8 mouse cellular contexts compared by ENCODE assay signal in the genomic region with DNA sequence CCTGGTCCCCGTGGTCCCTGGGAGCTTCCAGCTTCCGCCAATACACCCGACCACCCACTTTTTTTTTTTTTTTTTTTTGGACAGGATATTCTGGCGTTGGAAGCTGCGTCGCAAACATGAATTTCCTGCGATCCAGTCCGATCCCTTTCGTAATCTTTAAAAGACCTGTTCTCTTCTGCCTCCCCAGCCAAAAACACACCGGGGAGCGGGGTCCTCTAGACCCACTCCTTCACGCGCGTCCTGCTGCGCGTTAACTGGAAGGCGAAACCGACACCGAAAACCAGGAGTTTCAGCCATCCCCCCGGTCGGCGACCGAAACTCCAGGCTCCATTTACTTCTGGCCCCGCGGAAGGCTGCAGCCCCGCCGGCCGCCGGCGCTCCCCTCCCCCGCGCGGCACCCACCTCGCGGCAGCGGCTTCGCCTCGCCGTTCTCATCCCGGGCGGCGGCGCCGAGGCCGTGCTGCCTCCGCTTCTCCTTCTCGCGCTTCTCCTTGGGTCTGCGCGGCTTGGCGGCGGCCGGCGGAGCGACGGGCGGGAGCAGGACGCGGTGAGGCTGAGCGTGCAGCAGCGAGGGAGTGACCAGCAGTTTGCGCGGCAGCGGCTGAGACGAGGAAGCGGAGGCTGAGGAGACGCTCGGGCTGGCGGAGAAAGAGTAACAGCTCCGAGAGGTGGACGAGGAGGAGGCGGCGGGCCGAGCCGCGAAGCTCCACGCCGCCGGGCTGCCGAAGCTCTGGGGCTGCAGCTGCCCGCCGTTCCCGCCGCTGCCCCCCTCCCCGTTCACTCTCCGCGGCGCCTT. TPM values are rescaled to one million over a fixed set of nuclear protein-coding genes. Genes with fewer than 3 reads are reported as not detected.
DNase-seq lines count a peak whose midpoint lies in the region; ATAC-seq and TF ChIP-seq lines count a peak whose summit lies in the region.

No protein-coding gene starts in this region.

- peak; percentile 70 for ATAC-seq in hindbrain, embryonic 15.5 days (ENCODE audit: low FRiP score, low read depth)
- peak; percentile 67 for ATAC-seq in limb, embryonic 12.5 days (ENCODE audit: insufficient number of reproducible peaks, insufficient read depth, low FRiP score, low TSS enrichment, low read depth)
- peak; percentile 75 for ATAC-seq in midbrain, embryonic 11.5 days (ENCODE audit: low FRiP score)

- H3K9me3 ChIP-seq in hindbrain, embryonic 15.5 days, result no peaks in the 10 kb centered on the region
- H3K9me3 ChIP-seq in limb, embryonic 12.5 days, result no peaks in the 10 kb centered on the region
- H3K9me3 ChIP-seq in midbrain, embryonic 11.5 days (ENCODE audit: control insufficient read depth, low read length), result no peaks in the 10 kb centered on the region

- TF ChIP-seq CTCF in brain, embryonic 14.5 days (IDR thresholded peaks at IDR 0.05; ENCODE audit: borderline replicate concordance, extremely low read depth, insufficient read depth, insufficient read length), result no peak

- H3K4me3 ChIP-seq in hindbrain, embryonic 15.5 days, result peak overlapping the region; percentile 74
- H3K4me3 ChIP-seq in limb, embryonic 12.5 days (replicated peaks), result peak overlapping the region; percentile 95
- peak overlapping the region; percentile 93 for H3K4me3 ChIP-seq in midbrain, embryonic 11.5 days (ENCODE audit: low read depth, low read length)

- H3K36me3 ChIP-seq in hindbrain, embryonic 15.5 days, result no peaks in the 10 kb centered on the region
- H3K36me3 ChIP-seq in limb, embryonic 12.5 days, result peaks cover 4% of the 10 kb centered on the region; the same call in 1 of the 2 replicates
- H3K36me3 ChIP-seq in midbrain, embryonic 11.5 days (ENCODE audit: control insufficient read depth, insufficient read depth, low read length), result no peaks in the 10 kb centered on the region

- under 1% methylated on average over 85 of the region's 88 CpGs for WGBS in hindbrain, embryonic 15.5 days
- WGBS in limb, embryonic 12.5 days, result under 1% methylated on average over 77 of the region's 88 CpGs
- under 1% methylated on average over 86 of the region's 88 CpGs for WGBS in midbrain, embryonic 11.5 days

- no peaks in the 10 kb centered on the region for H3K27me3 ChIP-seq in hindbrain, embryonic 15.5 days
- no peaks in the 10 kb centered on the region for H3K27me3 ChIP-seq in limb, embryonic 12.5 days
- H3K27me3 ChIP-seq in midbrain, embryonic 11.5 days (ENCODE audit: control insufficient read depth, insufficient read depth, low read length), result no peaks in the 10 kb centered on the region

- H3K4me2 ChIP-seq in hindbrain, embryonic 15.5 days, result peak overlapping the region; percentile 71
- H3K4me2 ChIP-seq in limb, embryonic 12.5 days, result peak overlapping the region; percentile 77
- H3K4me2 ChIP-seq in midbrain, embryonic 11.5 days, result peak overlapping the region; percentile 47

- DNase-seq in cerebellum, adult 18-20 months, result peak; percentile 67 to 79
- no peak for DNase-seq in cerebellum, adult 9-10 months
- peak; percentile 80 for DNase-seq in brain, embryonic 14.5 days (ENCODE audit: low read depth)
- peak; percentile 54 for DNase-seq in gastrocnemius, adult 18-20 months (ENCODE audit: low spot score)
- peak; percentile 96 for DNase-seq in midbrain, embryonic 11.5 days (ENCODE audit: low spot score, missing footprints)
- peak; percentile 34 for DNase-seq in skeletal muscle tissue, adult 2 months (ENCODE audit: low read depth, low spot score)

- peaks cover 22% of the 10 kb centered on the region for H3K4me1 ChIP-seq in hindbrain, embryonic 15.5 days (replicated peaks)
- peaks cover 14% of the 10 kb centered on the region; the same call in 1 of the 2 replicates for H3K4me1 ChIP-seq in limb, embryonic 12.5 days (replicated peaks)
- H3K4me1 ChIP-seq in midbrain, embryonic 11.5 days (ENCODE audit: control insufficient read depth, insufficient read depth, low read length), result peaks cover 15% of the 10 kb centered on the region

- no peak for TF ChIP-seq POLR2A in brain, embryonic 14.5 days (IDR thresholded peaks at IDR 0.05; ENCODE audit: borderline replicate concordance, extremely low read depth, insufficient read depth, insufficient read length, poor library complexity, severe bottlenecking)

- H3K9ac ChIP-seq in hindbrain, embryonic 15.5 days, result peak overlapping the region; percentile 85
- peak overlapping the region; percentile 94 for H3K9ac ChIP-seq in limb, embryonic 12.5 days (replicated peaks)
- H3K9ac ChIP-seq in midbrain, embryonic 11.5 days (ENCODE audit: low read length), result peak overlapping the region; percentile 98

- peak overlapping the region; percentile 100 for H3K27ac ChIP-seq in hindbrain, embryonic 15.5 days (replicated peaks)
- peak overlapping the region; percentile 99 for H3K27ac ChIP-seq in limb, embryonic 12.5 days
- H3K27ac ChIP-seq in midbrain, embryonic 11.5 days (ENCODE audit: low read depth, low read length), result peak overlapping the region; percentile 97

RNA-seq across cellular contexts. Expression of a gene that starts 5.1 kb away (rescaled TPM):
- 7.9 and 9.5 TPM in 2 replicates for polyA plus RNA-seq in brain, embryonic 14.5 days (2012; rRNA removed)
- 10 to 100 TPM in 1 of 2 experiments, 1 to 10 TPM in 1; 8.8 to 11.1 TPM for total RNA-seq in gastrocnemius, adult 18-20 months (2021)
- 3.4 and 4.1 TPM in 2 replicates for polyA plus RNA-seq in hindbrain, embryonic 15.5 days (2015; fragmentation: Nextera tagmentation; extraction: Ambion mirVana)
- 4.9 and 7.0 TPM in 2 replicates for polyA plus RNA-seq in limb, embryonic 12.5 days (2016; fragmentation: Nextera tagmentation; extraction: Ambion mirVana)
- 6.3 and 7.1 TPM in 2 replicates for polyA plus RNA-seq in midbrain, embryonic 11.5 days (2014; fragmentation: Nextera tagmentation; extraction: Ambion mirVana)
